24 mouse cellular contexts compared by ENCODE assay signal in genomic region chr6:71583198-71583597, GRCm38 (mm10). TPM values are rescaled to one million over a fixed set of nuclear protein-coding genes. Genes with fewer than 3 reads are reported as not detected.
DNase-seq lines count a peak whose midpoint lies in the region; ATAC-seq and TF ChIP-seq lines count a peak whose summit lies in the region.
"Had no signal": no experiment of that assay in that cellular context is flagged by ENCODE, and none has a peak within 500 bp of the region (broad histone marks: within the 10 kb centered on the region; RNA-seq: fewer than 3 reads in every experiment).

No protein-coding gene starts in this region.

- H3K27ac ChIP-seq in forebrain, postnatal 0 days (ENCODE audit: low read depth, low read length): no peak overlapping the region
- H3K27ac ChIP-seq in forebrain, embryonic 11.5 days (ENCODE audit: low read depth, low read length): no peak overlapping the region
- no peak overlapping the region for H3K27ac ChIP-seq in hindbrain, postnatal 0 days
- no peak overlapping the region for H3K27ac ChIP-seq in hindbrain, embryonic 10.5 days
- no peak overlapping the region for H3K27ac ChIP-seq in midbrain, embryonic 14.5 days (replicated peaks; ENCODE audit: low read depth, low read length)
- H3K27ac ChIP-seq in midbrain, embryonic 13.5 days: no peak overlapping the region
- H3K27ac ChIP-seq: embryonic facial prominence, embryonic 10.5 days; embryonic facial prominence, embryonic 13.5 days; gastrocnemius, adult 2 months; hindbrain, embryonic 15.5 days; intestine, embryonic 15.5 days had no signal

- peaks cover 34% of the 10 kb centered on the region for H3K36me3 ChIP-seq in forebrain, postnatal 0 days (ENCODE audit: insufficient read depth)
- no peaks in the 10 kb centered on the region; the same call in 1 of the 2 replicates for H3K36me3 ChIP-seq in forebrain, embryonic 11.5 days (ENCODE audit: control insufficient read depth, insufficient read depth, low read length)
- peaks cover 10% of the 10 kb centered on the region for H3K36me3 ChIP-seq in hindbrain, postnatal 0 days (ENCODE audit: insufficient read depth, low read length)
- peaks cover 51% of the 10 kb centered on the region for H3K36me3 ChIP-seq in hindbrain, embryonic 10.5 days
- H3K36me3 ChIP-seq in midbrain, embryonic 14.5 days (ENCODE audit: control insufficient read depth, insufficient read depth, low read length): peaks cover 49% of the 10 kb centered on the region
- peaks cover 44% of the 10 kb centered on the region for H3K36me3 ChIP-seq in midbrain, embryonic 13.5 days

- H3K9ac ChIP-seq in forebrain, postnatal 0 days: no peak overlapping the region
- H3K9ac ChIP-seq in forebrain, embryonic 11.5 days (ENCODE audit: low read length): no peak overlapping the region
- no peak overlapping the region for H3K9ac ChIP-seq in hindbrain, postnatal 0 days (replicated peaks; ENCODE audit: low read length)
- no peak overlapping the region for H3K9ac ChIP-seq in midbrain, embryonic 14.5 days (replicated peaks; ENCODE audit: low read length)
- H3K9ac ChIP-seq in midbrain, embryonic 13.5 days (replicated peaks): no peak overlapping the region
- H3K9ac ChIP-seq: embryonic facial prominence, embryonic 13.5 days; hindbrain, embryonic 15.5 days; intestine, embryonic 15.5 days had no signal

- no peaks in the 10 kb centered on the region for H3K27me3 ChIP-seq in forebrain, postnatal 0 days (ENCODE audit: insufficient read depth, low read length)
- no peaks in the 10 kb centered on the region for H3K27me3 ChIP-seq in forebrain, embryonic 11.5 days (ENCODE audit: control insufficient read depth, insufficient read depth, low read length)
- no peaks in the 10 kb centered on the region for H3K27me3 ChIP-seq in hindbrain, postnatal 0 days (ENCODE audit: insufficient read depth, low read length)
- no peaks in the 10 kb centered on the region for H3K27me3 ChIP-seq in hindbrain, embryonic 10.5 days (ENCODE audit: insufficient read depth, poor library complexity, severe bottlenecking)
- no peaks in the 10 kb centered on the region for H3K27me3 ChIP-seq in midbrain, embryonic 14.5 days (ENCODE audit: control insufficient read depth, insufficient read depth, low read length)
- H3K27me3 ChIP-seq in midbrain, embryonic 13.5 days: no peaks in the 10 kb centered on the region
- H3K27me3 ChIP-seq: embryonic facial prominence, embryonic 13.5 days; hindbrain, embryonic 15.5 days; intestine, embryonic 15.5 days had no signal

- no peak overlapping the region for H3K4me3 ChIP-seq in forebrain, postnatal 0 days (ENCODE audit: low read depth, low read length)
- H3K4me3 ChIP-seq in forebrain, embryonic 11.5 days (ENCODE audit: low read depth, low read length): no peak overlapping the region
- H3K4me3 ChIP-seq in hindbrain, postnatal 0 days (ENCODE audit: low read length): no peak overlapping the region
- H3K4me3 ChIP-seq in hindbrain, embryonic 10.5 days: no peak overlapping the region
- H3K4me3 ChIP-seq in midbrain, embryonic 14.5 days (replicated peaks; ENCODE audit: low read depth, low read length): no peak overlapping the region
- no peak overlapping the region for H3K4me3 ChIP-seq in midbrain, embryonic 13.5 days (replicated peaks)
- H3K4me3 ChIP-seq: embryonic facial prominence, embryonic 10.5 days; embryonic facial prominence, embryonic 13.5 days; erythroblast, embryonic 14.5 days; gastrocnemius, adult 2 months; hindbrain, embryonic 15.5 days; intestine, embryonic 15.5 days had no signal

- no peaks in the 10 kb centered on the region for H3K4me1 ChIP-seq in forebrain, postnatal 0 days (ENCODE audit: insufficient read depth)
- no peaks in the 10 kb centered on the region for H3K4me1 ChIP-seq in forebrain, embryonic 11.5 days (replicated peaks; ENCODE audit: control insufficient read depth, insufficient read depth, low read length)
- H3K4me1 ChIP-seq in hindbrain, postnatal 0 days (ENCODE audit: insufficient read depth, low read length): no peaks in the 10 kb centered on the region
- no peaks in the 10 kb centered on the region for H3K4me1 ChIP-seq in hindbrain, embryonic 10.5 days (replicated peaks)
- H3K4me1 ChIP-seq in midbrain, embryonic 14.5 days (ENCODE audit: control insufficient read depth, insufficient read depth, low read length): no peaks in the 10 kb centered on the region
- no peaks in the 10 kb centered on the region for H3K4me1 ChIP-seq in midbrain, embryonic 13.5 days (replicated peaks)
- H3K4me1 ChIP-seq: embryonic facial prominence, embryonic 10.5 days; embryonic facial prominence, embryonic 13.5 days; hindbrain, embryonic 15.5 days; intestine, embryonic 15.5 days had no signal

- no peak for TF ChIP-seq CTCF in forebrain, postnatal 0 days (IDR thresholded peaks at IDR 0.05; ENCODE audit: low read depth)
- no peak for TF ChIP-seq CTCF in hindbrain, postnatal 0 days (IDR thresholded peaks at IDR 0.05; ENCODE audit: low read depth)
- TF ChIP-seq CTCF in brain, embryonic 14.5 days (IDR thresholded peaks at IDR 0.05; ENCODE audit: borderline replicate concordance, extremely low read depth, insufficient read depth, insufficient read length): no peak

- ATAC-seq in forebrain, postnatal 0 days: peak; percentile 59
- no peak for ATAC-seq in forebrain, embryonic 11.5 days (replicated peaks; ENCODE audit: low FRiP score)
- no peak for ATAC-seq in hindbrain, postnatal 0 days
- no peak for ATAC-seq in midbrain, embryonic 14.5 days (ENCODE audit: low FRiP score, low TSS enrichment)
- no peak for ATAC-seq in midbrain, embryonic 13.5 days
- ATAC-seq: CD4-positive, CD25-positive, alpha-beta regulatory T cell, adult 4 months; intestine, embryonic 15.5 days had no signal

- H3K9me3 ChIP-seq in forebrain, postnatal 0 days (ENCODE audit: low read length): no peaks in the 10 kb centered on the region
- no peaks in the 10 kb centered on the region for H3K9me3 ChIP-seq in forebrain, embryonic 11.5 days (ENCODE audit: control insufficient read depth, low read length)
- no peaks in the 10 kb centered on the region for H3K9me3 ChIP-seq in hindbrain, postnatal 0 days (ENCODE audit: low read length)
- H3K9me3 ChIP-seq in hindbrain, embryonic 10.5 days: no peaks in the 10 kb centered on the region
- H3K9me3 ChIP-seq in midbrain, embryonic 14.5 days (ENCODE audit: control insufficient read depth, low read length): no peaks in the 10 kb centered on the region
- no peaks in the 10 kb centered on the region for H3K9me3 ChIP-seq in midbrain, embryonic 13.5 days
- H3K9me3 ChIP-seq: embryonic facial prominence, embryonic 10.5 days; embryonic facial prominence, embryonic 13.5 days; hindbrain, embryonic 15.5 days; intestine, embryonic 15.5 days had no signal

- 42% methylated on average over 4 of the region's 4 CpGs for WGBS in forebrain, postnatal 0 days
- WGBS in forebrain, embryonic 11.5 days: 81% methylated on average over 4 of the region's 4 CpGs
- WGBS in hindbrain, postnatal 0 days: 57% methylated on average over 4 of the region's 4 CpGs
- 81% methylated on average over 4 of the region's 4 CpGs for WGBS in hindbrain, embryonic 10.5 days
- WGBS in midbrain, embryonic 14.5 days: 82% methylated on average over 4 of the region's 4 CpGs
- WGBS in midbrain, embryonic 13.5 days: 72% methylated on average over 4 of the region's 4 CpGs

- H3K4me2 ChIP-seq in forebrain, postnatal 0 days (ENCODE audit: low read depth): no peak overlapping the region
- H3K4me2 ChIP-seq in forebrain, embryonic 11.5 days (ENCODE audit: low read depth, low read length, severe bottlenecking): no peak overlapping the region
- no peak overlapping the region for H3K4me2 ChIP-seq in hindbrain, postnatal 0 days (ENCODE audit: low read depth, low read length)
- no peak overlapping the region for H3K4me2 ChIP-seq in midbrain, embryonic 14.5 days (ENCODE audit: low read length)
- no peak overlapping the region for H3K4me2 ChIP-seq in midbrain, embryonic 13.5 days (replicated peaks)
- H3K4me2 ChIP-seq: embryonic facial prominence, embryonic 13.5 days; heart, embryonic 11.5 days; hindbrain, embryonic 15.5 days; intestine, embryonic 15.5 days had no signal

- TF ChIP-seq POLR2A in brain, embryonic 14.5 days (IDR thresholded peaks at IDR 0.05; ENCODE audit: borderline replicate concordance, extremely low read depth, insufficient read depth, insufficient read length, poor library complexity, severe bottlenecking): no peak

- no peak for DNase-seq in forebrain, postnatal 0 days
- no peak for DNase-seq in forebrain, embryonic 11.5 days (ENCODE audit: low spot score)
- DNase-seq in hindbrain, postnatal 0 days (ENCODE audit: low spot score): peak; percentile 7
- DNase-seq in hindbrain, embryonic 10.5 days (ENCODE audit: low spot score): no peak
- DNase-seq in midbrain, embryonic 14.5 days: peak; percentile 4
- peak; percentile 29 for DNase-seq in brain, embryonic 14.5 days (ENCODE audit: low read depth)
- DNase-seq in cerebellum, adult 11-12 months: no peak
- DNase-seq: adrenal gland, adult 2 months; adrenal gland, postnatal 14 days; cerebellum, adult 2 months; cerebellum, adult 9-11 months; cerebellum, postnatal 25 days; embryo, embryonic 11 days; gastrocnemius, adult 2 months; gastrocnemius, postnatal 14 days; kidney, adult 11 months had no signal

RNA-seq across cellular contexts. Expression of gene Chmp3, which starts 39.6 kb away (rescaled TPM):
- total RNA-seq in forebrain, postnatal 0 days (2014; rRNA removed): 83.0 and 90.3 TPM in 2 replicates
- polyA plus RNA-seq in forebrain, postnatal 0 days (2015; fragmentation: Nextera tagmentation; extraction: Ambion mirVana): 60.1 and 63.8 TPM in 2 replicates
- 46.3 and 49.4 TPM in 2 replicates for polyA plus RNA-seq in forebrain, embryonic 11.5 days (2014; fragmentation: Nextera tagmentation; extraction: Ambion mirVana)
- 42.4 and 43.6 TPM in 2 replicates for total RNA-seq in hindbrain, postnatal 0 days (2014; rRNA removed)
- 52.2 and 57.9 TPM in 2 replicates for polyA plus RNA-seq in hindbrain, postnatal 0 days (2015; fragmentation: Nextera tagmentation; extraction: Ambion mirVana)
- polyA plus RNA-seq in hindbrain, embryonic 10.5 days (2016; fragmentation: Nextera tagmentation; extraction: Ambion mirVana): 46.6 and 52.0 TPM in 2 replicates
- 43.0 and 57.8 TPM in 2 replicates for polyA plus RNA-seq in midbrain, embryonic 14.5 days (2014; fragmentation: Nextera tagmentation; extraction: Ambion mirVana)
- 49.5 and 52.9 TPM in 2 replicates for polyA plus RNA-seq in midbrain, embryonic 13.5 days (2015; fragmentation: Nextera tagmentation; extraction: Ambion mirVana)
- polyA plus RNA-seq in brain, embryonic 14.5 days (2012; rRNA removed): 51.0 and 51.6 TPM in 2 replicates

RNA-seq across cellular contexts. Expression of gene Kdm3a, which starts 49.6 kb away (rescaled TPM):
- total RNA-seq in forebrain, postnatal 0 days (2014; rRNA removed): 35.9 and 40.1 TPM in 2 replicates
- polyA plus RNA-seq in forebrain, postnatal 0 days (2015; fragmentation: Nextera tagmentation; extraction: Ambion mirVana): 15.5 and 19.2 TPM in 2 replicates
- polyA plus RNA-seq in forebrain, embryonic 11.5 days (2014; fragmentation: Nextera tagmentation; extraction: Ambion mirVana): 71.0 and 71.8 TPM in 2 replicates
- total RNA-seq in hindbrain, postnatal 0 days (2014; rRNA removed): 24.9 and 26.3 TPM in 2 replicates
- polyA plus RNA-seq in hindbrain, postnatal 0 days (2015; fragmentation: Nextera tagmentation; extraction: Ambion mirVana): 17.9 and 21.8 TPM in 2 replicates
- polyA plus RNA-seq in hindbrain, embryonic 10.5 days (2016; fragmentation: Nextera tagmentation; extraction: Ambion mirVana): 69.3 and 79.8 TPM in 2 replicates
- 30.7 and 43.7 TPM in 2 replicates for polyA plus RNA-seq in midbrain, embryonic 14.5 days (2014; fragmentation: Nextera tagmentation; extraction: Ambion mirVana)
- 61.5 and 71.9 TPM in 2 replicates for polyA plus RNA-seq in midbrain, embryonic 13.5 days (2015; fragmentation: Nextera tagmentation; extraction: Ambion mirVana)
- polyA plus RNA-seq in brain, embryonic 14.5 days (2012; rRNA removed): 65.1 and 66.4 TPM in 2 replicates

Comparison
In these comparisons a context has a peak if more than half of its experiments do, and no peak if none do; other contexts are left out.
1. DNase-seq: peak in hindbrain, postnatal 0 days (single experiment), midbrain, embryonic 14.5 days (single experiment) and brain, embryonic 14.5 days (single experiment); none in forebrain, postnatal 0 days (single experiment), forebrain, embryonic 11.5 days (single experiment), hindbrain, embryonic 10.5 days (single experiment) and cerebellum, adult 11-12 months (single experiment).